Mouse (Mus musculus) layer of hippocampus, adult 9-11 months (tissue): Measurements from ENCODE around the gene Wnt5b.
A peak's percentile ranks its signal among the peaks of the same experiment; 100 is the strongest.
"Not testable (repeated sequence)": the region's sequence is repeated elsewhere in the genome, so short reads cannot be mapped to it uniquely, and the experiment has no call there.

Source experiments
- DNase-seq: peaks from one replicate; pipeline ENCODE4 v3.0.0; 2022

Wnt5b gene

GRCm38 (mm10) chr6:119449060-119449499, 95.1 kb downstream of the Wnt5b start:
- no peak for DNase-seq

GRCm38 (mm10) chr6:119448321-119449059, 95.7 kb downstream of the Wnt5b start:
- DNase-seq = no peak

DNA sequence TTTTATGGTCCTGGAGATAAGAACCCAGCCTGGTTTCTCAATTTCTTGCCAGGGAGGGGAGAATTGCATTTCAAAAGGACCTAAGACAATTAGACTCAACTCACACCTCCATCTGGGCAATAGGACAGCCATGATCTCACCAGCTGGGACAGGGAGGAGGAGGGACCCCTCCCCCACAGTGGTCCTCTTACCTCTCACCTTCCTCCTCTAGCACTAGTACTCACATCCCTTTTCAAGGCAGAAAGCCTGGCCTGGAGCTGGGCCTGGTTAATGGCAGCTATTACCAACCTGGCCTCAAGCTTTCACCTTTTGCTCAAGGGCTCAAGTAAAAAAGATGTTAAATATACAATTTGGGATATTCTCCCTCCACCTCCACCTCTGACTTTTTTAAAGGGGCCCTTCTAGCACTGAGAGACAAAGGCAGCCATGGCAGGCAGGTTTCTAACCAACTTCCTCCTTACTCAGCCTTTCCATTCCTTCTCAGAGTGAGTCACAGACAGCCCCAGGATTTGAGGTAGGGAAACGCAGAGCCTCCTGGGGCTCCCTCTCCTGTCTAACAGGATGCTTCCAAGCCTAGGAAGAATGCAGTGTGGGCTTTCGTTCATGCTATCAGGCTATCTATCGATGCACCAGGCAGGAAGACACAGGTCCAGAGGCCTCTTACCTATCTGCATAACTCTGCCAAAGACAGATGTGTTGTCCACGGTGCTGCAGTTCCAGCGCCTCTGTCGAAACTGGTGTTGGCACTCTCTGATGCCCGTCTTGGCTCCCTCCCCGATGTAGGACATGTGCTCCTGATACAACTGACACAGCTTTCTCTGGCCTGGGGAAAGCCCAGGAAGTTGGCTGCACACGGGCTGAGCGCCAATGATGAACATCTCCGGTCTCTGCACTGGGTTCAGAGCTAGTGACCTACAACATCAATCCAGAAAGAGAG, 98.2 kb downstream of the Wnt5b start:
- DNase-seq = no peak

GRCm38 (mm10) chr6:119443742-119444645, 100.2 kb downstream of the Wnt5b start:
- DNase-seq = peak; percentile 68

- not testable (repeated sequence) for DNase-seq
Observed at GRCm38 (mm10) chr6:119442729-119443128, 101.4 kb downstream of the Wnt5b start.

GRCm38 (mm10) chr6:119437894-119438761, 106.0 kb downstream of the Wnt5b start:
- DNase-seq = no peak

DNA sequence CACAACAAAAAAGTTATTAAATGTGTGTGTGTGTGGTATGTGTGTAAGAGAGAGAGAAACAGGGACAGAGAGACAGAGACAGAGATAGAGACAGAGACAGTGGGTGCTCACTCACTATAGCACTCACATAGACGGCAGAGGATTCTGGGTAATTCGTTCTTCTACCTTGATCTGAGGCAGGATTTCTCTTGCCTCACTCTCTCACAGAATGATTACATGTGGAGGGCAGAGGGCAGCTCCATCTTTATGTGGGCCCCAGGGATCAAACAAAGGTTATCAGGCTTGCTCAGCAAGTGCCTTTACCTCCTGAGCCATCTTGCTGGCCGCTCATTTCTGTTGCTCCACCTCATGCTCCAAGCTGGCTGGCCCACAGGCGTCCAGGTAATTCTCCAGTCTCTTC, 109.8 kb downstream of the Wnt5b start:
- no peak for DNase-seq

DNA sequence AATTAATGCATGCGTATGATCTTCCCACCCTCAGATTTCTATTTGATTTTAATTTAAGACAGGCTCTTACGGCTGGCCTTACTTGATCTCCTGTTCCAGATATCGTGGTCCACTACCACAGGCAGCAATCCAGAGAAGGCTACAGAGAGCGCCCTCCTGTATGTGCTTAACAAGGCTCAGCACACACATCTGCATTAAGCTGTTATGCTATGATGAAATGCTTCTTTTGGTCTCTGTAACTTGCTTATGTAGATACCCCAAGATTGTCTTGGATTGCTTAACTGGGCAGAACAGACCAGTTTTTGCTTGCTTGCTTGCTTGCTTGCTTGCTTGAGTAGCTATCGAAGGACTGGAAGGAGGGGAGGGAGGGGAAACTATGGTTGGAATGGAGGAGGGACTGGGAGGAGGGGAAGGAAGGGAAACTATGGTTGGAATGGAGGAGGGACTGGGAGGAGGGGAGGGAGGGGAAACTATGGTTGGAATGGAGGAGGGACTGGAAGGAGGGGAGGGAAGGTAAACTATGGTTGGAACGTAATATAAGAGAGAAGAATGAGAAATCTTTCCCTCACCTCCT, 112.3 kb downstream of the Wnt5b start:
- DNase-seq = no peak

GRCm38 (mm10) chr6:119430508-119430907, 113.6 kb downstream of the Wnt5b start:
- DNase-seq = no peak

GRCm38 (mm10) chr6:119429311-119429710, 114.8 kb downstream of the Wnt5b start:
- DNase-seq = no peak

DNA sequence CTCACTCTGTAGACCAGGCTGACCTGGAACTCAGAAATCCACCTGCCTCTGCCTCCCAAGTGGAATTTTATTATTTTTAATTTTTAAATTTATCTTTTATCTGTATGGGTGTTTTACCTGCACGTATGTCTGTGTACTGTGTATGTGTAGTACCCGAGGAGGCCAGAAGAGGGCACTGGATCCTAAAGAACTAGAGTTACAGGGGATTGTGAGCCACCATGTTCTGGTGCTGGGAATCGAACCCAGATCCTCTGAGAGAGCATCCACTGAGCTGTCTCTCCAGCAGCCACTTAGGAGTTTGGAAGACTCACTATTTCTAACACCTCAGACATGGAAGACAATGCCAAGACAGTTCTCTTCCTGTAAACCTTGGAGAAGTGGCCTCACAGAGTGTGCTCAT, 115.5 kb downstream of the Wnt5b start:
- no peak for DNase-seq

DNA sequence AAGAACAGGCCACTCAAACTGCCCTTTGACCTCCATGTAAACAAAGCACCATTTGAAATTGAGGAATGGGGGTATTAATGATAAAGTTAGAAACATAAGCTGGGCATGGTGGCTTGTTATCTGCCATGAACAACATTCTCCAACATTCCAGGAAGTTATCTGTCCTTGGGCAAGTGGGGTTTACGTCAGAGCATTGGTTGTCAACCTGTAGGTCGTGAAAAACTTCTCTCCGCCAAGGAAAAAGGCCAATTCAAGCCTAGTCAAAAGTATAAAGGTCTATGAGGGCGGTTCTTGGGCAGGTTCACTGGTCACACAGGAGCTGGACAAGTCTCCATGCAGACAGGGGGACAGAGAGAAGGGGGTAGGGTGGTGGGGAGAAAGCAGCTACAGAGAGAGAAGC, 123.1 kb downstream of the Wnt5b start:
- DNase-seq = no peak

GRCm38 (mm10) chr6:119420357-119420756, 123.8 kb downstream of the Wnt5b start:
- DNase-seq = no peak

GRCm38 (mm10) chr6:119419412-119419811, 124.7 kb downstream of the Wnt5b start:
- no peak for DNase-seq

DNA sequence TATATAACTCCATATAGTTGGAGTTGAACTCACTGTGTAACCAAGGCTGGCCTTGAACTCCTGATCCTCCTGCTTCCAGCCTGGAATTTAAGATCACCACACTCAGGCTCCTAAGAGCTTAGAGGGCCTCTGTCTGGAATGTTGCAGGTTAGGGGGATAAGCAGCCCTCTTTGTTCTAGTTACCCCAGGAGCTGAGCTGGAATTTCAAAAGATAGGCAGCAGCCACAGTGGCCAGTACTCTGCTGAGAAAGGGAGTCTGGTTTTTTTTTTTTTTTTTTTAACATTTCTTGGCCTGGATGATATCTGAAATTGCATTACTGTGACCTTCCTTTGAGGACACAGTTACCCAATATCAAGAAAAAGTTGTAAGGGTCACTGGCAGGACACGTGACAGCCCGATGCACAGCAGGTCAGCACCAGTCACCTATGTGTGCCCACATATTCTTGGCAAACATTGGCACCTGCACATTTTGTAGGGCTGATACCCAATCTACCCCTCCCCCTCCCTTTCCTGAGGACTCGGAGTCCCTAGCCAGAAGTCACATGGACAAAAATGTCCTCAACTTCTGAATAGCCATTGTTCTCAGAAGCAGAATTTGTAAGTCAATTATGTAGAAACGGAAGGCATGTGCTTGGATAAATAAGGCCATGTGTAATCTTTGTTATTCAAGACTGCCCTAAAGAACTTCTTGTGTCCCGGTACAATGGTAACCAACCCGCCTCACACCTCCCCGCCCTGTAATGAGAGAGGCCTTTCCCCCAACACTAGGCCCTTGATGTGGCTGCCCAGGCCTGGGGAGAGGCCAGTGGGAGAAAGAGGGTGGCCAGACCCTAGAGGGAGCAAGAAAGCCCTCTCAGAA, 125.5 kb downstream of the Wnt5b start:
- DNase-seq = peak; percentile 69

DNA sequence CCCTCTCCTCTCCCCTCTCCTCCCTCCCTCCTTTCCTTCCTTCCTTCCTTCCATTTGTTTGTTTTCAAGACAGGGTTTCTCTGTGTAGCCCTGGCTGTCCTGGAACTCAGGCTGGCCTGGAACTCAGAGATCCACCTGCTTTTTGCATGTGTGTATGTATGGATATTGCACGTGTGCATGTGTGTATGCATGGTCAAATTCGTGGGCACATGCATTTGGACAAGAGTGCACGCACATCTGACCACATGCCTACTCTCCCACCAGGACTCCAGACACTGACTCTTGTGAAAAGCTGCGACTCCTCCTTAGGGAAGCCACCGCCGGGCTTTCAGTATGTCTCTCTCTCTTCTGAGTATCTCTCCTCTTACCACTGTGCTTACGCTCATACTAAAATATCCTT, 126.3 kb downstream of the Wnt5b start:
- no peak for DNase-seq

- DNase-seq = peak; percentile 42
Observed at GRCm38 (mm10) chr6:119417354-119417753, 126.8 kb downstream of the Wnt5b start, which contains the start of gene Adipor2. Gene Adipor2 (minus strand): TSS chr6:119417704.

DNA sequence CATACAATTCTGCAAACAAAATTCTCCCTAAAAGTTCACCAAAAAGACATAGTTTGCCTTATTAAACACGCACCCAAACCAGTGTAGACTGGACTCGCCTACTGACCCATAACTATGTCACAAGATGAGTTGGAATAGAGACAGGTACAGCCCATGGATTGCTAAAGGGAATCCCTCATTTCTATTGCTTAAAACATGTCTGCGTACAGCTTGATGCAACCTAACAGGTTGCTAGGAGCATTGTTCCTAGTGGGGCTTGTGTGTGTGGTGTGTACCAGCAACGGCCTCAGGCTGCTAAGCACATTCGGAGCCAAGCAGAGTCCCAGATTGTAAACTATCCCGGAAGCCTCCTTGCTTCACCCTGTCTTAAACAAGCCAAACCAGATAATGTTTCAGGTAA, 127.5 kb downstream of the Wnt5b start:
- DNase-seq = no peak

GRCm38 (mm10) chr6:119414262-119415043, 129.7 kb downstream of the Wnt5b start:
- DNase-seq = no peak

- DNase-seq = no peak
Observed at GRCm38 (mm10) chr6:119412588-119412987, 131.6 kb downstream of the Wnt5b start.
